Mouse (Mus musculus) stomach, embryonic 14.5 days (tissue): ENCODE data around the gene Gm37240. TPM values are rescaled to one million over a fixed set of nuclear protein-coding genes. Genes with fewer than 3 reads are reported as not detected.

Source experiments
- ATAC-seq: fragments of 200-750 bp; cut with Nextera tagmentation; 2 replicates; pipeline ENCODE4 v1.8.0; 2017; ENCODE audit warnings: low read depth, moderate TSS enrichment; ENCODE audit not compliant: insufficient number of reproducible peaks, insufficient read depth, low FRiP score
- H3K27ac ChIP-seq: fragments of 300-500 bp; sonication (generic); 2 replicates; pipeline ENCODE4 v1.5.1; 2014; ENCODE audit warnings: mild to moderate bottlenecking, low read length, moderate library complexity, mixed read lengths
- H3K27me3 ChIP-seq: fragments of 300-500 bp; sonication (generic); 2 replicates; pipeline ENCODE4 v1.6.1; 2014; ENCODE audit warnings: low read length, control low read depth, mixed read lengths; ENCODE audit not compliant: control insufficient read depth, insufficient read depth
- H3K36me3 ChIP-seq: fragments of 300-500 bp; sonication (generic); 2 replicates; pipeline ENCODE4 v1.6.1; 2014; ENCODE audit warnings: mild to moderate bottlenecking, control low read depth, low read length, moderate library complexity, mixed read lengths; ENCODE audit not compliant: control insufficient read depth, insufficient read depth
- H3K4me1 ChIP-seq: fragments of 300-500 bp; sonication (generic); 2 replicates; pipeline ENCODE4 v1.6.1; 2014; ENCODE audit warnings: low read length, control low read depth, mixed read lengths; ENCODE audit not compliant: control insufficient read depth, insufficient read depth
- H3K4me2 ChIP-seq: fragments of 300-500 bp; sonication (generic); replicated peaks from 2 replicates; pipeline ENCODE4 v1.6.1; 2014; ENCODE audit warnings: low read depth, low read length, control low read depth
- H3K4me3 ChIP-seq: fragments of 300-500 bp; sonication (generic); 2 replicates; pipeline ENCODE4 v1.5.1; 2014; ENCODE audit warnings: low read depth, low read length, control low read depth
- H3K9ac ChIP-seq: fragments of 300-500 bp; sonication (generic); replicated peaks from 2 replicates; pipeline ENCODE4 v1.6.1; 2014; ENCODE audit warnings: low read depth, mild to moderate bottlenecking, control low read depth, low read length, moderate library complexity, mixed read lengths
- H3K9me3 ChIP-seq: fragments of 300-500 bp; sonication (generic); 2 replicates; pipeline ENCODE4 v1.6.1; 2016; ENCODE audit warnings: low read depth, low read length, control low read depth; ENCODE audit not compliant: control insufficient read depth
- WGBS: fragments of 180-500 bp; shearing (Covaris S2); extraction: QIAGEN DNeasy Blood & Tissue Kit; methylation state at CpG from one replicate; pipeline ENCODE4 v1.1.7; 2014; 5-methylcytosine and 5-hydroxymethylcytosine counted together
- polyA plus RNA-seq: library from polyadenylated mRNA; unstranded; fragments of >200 nt; fragmentation: Nextera tagmentation; extraction: Ambion mirVana; gene quantifications from 2 replicates; pipeline ENCODE4 v1.2.1, GENCODE M21; 2014

Gene Gm37240
- polyA plus RNA-seq, 1 experiment from 2014 or later: 9.6 TPM

DNA sequence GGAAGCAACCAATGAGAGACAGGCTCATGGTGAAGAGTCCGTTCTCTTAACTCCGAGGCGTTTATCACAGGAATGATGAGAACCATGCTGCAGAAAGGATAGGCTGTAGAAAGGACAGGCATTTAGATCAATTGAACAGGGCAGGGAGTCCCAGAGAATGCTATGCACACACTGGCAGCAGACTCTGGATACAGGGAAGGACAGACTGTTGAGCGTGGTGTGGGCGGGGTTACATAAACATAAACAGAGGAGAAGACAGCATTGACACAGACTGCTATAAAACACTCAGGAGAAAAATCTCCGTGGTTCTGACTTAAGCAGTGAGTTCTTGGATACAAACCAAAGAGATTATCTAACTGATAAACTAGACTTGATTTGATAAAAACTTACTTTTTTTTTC lies 703.2 kb downstream of the Gm37240 start:
- 19% methylated on average over 6 of the region's 6 CpGs for WGBS
- Histone ChIP-seq H3K4me3 (no peak overlapping the region), H3K4me1 (peaks cover 21% of the 10 kb centered on the region), H3K9me3 (no peaks in the 10 kb centered on the region; the same call in 1 of the 2 replicates), H3K9ac (no peak overlapping the region), H3K27ac (no peak overlapping the region), H3K27me3 (no peaks in the 10 kb centered on the region), H3K4me2 (no peak overlapping the region), H3K36me3 (no peaks in the 10 kb centered on the region)
- ATAC-seq: no peak

- no peak for ATAC-seq
- H3K4me1 ChIP-seq: peaks cover 8% of the 10 kb centered on the region; the same call in 1 of the 2 replicates
- no peak overlapping the region for H3K4me2 ChIP-seq
- no peaks in the 10 kb centered on the region for H3K27me3 ChIP-seq
- H3K4me3 ChIP-seq: no peak overlapping the region
- WGBS: 96% methylated on average over 1 of the region's 1 CpGs
- H3K9me3 ChIP-seq: no peaks in the 10 kb centered on the region; the same call in 1 of the 2 replicates
- no peak overlapping the region for H3K27ac ChIP-seq
- H3K9ac ChIP-seq: no peak overlapping the region
- H3K36me3 ChIP-seq: no peaks in the 10 kb centered on the region
Measured at GRCm38 (mm10) chr3:85176736-85177135, 710.6 kb downstream of the Gm37240 start.

DNA sequence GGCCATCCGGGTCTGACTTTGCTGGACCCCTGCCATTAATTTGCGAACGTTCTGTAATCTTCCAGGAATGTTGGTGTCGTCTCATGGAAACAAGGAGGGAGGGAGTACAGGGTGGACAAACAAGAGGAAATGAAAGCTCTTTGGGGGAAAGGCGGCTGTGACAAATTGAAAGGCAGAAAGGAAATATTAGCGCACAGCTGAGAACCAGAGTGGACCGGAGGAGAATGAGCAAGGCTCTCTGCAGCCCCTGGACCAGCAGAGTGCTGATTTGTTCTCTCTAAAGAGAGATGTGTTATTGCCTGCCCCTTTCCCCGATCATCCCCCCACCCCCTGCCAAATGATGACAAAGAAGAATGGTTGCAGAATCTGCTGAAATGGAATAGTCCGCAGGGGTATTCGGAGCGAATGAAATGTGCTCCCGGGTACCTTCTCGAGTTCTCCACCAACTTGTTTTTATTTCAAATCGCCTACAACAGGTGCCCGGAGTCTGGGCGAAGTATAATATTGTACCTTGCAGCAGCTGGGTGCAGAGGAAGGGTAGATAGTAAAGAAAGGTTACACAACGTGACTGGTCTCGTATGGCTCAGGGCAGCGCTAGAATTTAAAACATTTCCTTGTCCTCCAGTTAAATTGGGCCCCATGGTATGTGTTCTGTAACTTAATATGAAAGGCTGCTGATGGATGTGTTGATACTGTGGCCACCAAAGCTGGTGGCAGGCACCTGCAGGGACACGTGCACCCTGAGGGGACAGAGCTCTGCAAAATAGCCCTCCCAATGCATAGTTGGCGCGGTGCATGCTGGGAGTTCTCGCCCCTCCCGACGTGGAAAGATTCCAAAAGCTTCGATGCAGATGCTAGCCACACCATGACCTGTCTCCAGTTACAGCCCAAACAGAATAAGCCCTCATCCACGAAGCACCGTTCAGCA lies 712.5 kb downstream of the Gm37240 start:
- Histone ChIP-seq H3K36me3 (no peaks in the 10 kb centered on the region), H3K4me3 (no peak overlapping the region), H3K9me3 (no peaks in the 10 kb centered on the region), H3K9ac (no peak overlapping the region), H3K4me2 (0 out of 2 replicates have a peak overlapping the region, but pooled peaks have one; percentile 12), H3K27me3 (no peaks in the 10 kb centered on the region), H3K4me1 (peaks cover 8% of the 10 kb centered on the region; the same call in 1 of the 2 replicates), H3K27ac (no peak overlapping the region)
- 50% methylated on average over 28 of the region's 28 CpGs for WGBS
- no peak for ATAC-seq

- WGBS: 59% methylated on average over 6 of the region's 6 CpGs
- H3K4me3 ChIP-seq: no peak overlapping the region
- H3K27ac ChIP-seq: no peak overlapping the region
- peaks cover 8% of the 10 kb centered on the region; the same call in 1 of the 2 replicates for H3K4me1 ChIP-seq
- ATAC-seq: no peak
- no peaks in the 10 kb centered on the region for H3K27me3 ChIP-seq
- H3K36me3 ChIP-seq: no peaks in the 10 kb centered on the region
- no peaks in the 10 kb centered on the region for H3K9me3 ChIP-seq
- H3K9ac ChIP-seq: no peak overlapping the region
- no peak overlapping the region for H3K4me2 ChIP-seq
Measured at GRCm38 (mm10) chr3:85173441-85174071, 713.8 kb downstream of the Gm37240 start.

GRCm38 (mm10) chr3:85172532-85172931 lies 714.8 kb downstream of the Gm37240 start:
- H3K9me3 ChIP-seq: no peaks in the 10 kb centered on the region
- peaks cover 8% of the 10 kb centered on the region; the same call in 1 of the 2 replicates for H3K4me1 ChIP-seq
- H3K36me3 ChIP-seq: no peaks in the 10 kb centered on the region
- H3K4me2 ChIP-seq: no peak overlapping the region
- H3K27me3 ChIP-seq: no peaks in the 10 kb centered on the region
- H3K4me3 ChIP-seq: no peak overlapping the region
- H3K9ac ChIP-seq: no peak overlapping the region
- ATAC-seq: no peak
- no peak overlapping the region for H3K27ac ChIP-seq
- WGBS: 48% methylated on average over 11 of the region's 11 CpGs

DNA sequence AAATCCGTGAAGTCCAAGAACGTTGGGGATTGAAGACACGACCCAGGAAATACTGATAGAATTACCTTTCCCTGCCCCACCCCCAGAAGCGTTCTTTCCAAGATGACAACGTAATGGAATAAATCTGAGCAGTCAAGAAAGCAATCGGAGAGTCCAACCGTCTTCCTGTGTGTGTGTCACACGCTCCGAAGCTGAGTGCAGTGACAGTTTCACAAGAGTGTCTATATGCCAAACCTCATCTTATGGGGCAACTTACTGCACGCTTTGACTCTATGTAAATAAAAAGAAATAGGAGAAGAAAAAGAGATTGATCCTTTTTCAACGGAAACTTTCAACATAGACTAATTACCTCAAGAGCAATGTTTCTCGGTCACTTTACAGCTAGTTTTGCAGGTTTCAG lies 715.2 kb downstream of the Gm37240 start:
- Histone ChIP-seq H3K4me2 (no peak overlapping the region), H3K36me3 (no peaks in the 10 kb centered on the region), H3K27me3 (no peaks in the 10 kb centered on the region), H3K9ac (no peak overlapping the region), H3K27ac (no peak overlapping the region), H3K9me3 (no peaks in the 10 kb centered on the region), H3K4me1 (peaks cover 8% of the 10 kb centered on the region; the same call in 1 of the 2 replicates), H3K4me3 (no peak overlapping the region)
- ATAC-seq: no peak
- WGBS: 54% methylated on average over 12 of the region's 12 CpGs

GRCm38 (mm10) chr3:85168816-85169215 lies 718.5 kb downstream of the Gm37240 start:
- H3K4me1 ChIP-seq: no peaks in the 10 kb centered on the region
- no peak overlapping the region for H3K9ac ChIP-seq
- no peak overlapping the region for H3K4me2 ChIP-seq
- H3K4me3 ChIP-seq: no peak overlapping the region
- no peak for ATAC-seq
- no peaks in the 10 kb centered on the region for H3K27me3 ChIP-seq
- WGBS: 87% methylated on average over 2 of the region's 2 CpGs
- H3K36me3 ChIP-seq: no peaks in the 10 kb centered on the region
- no peaks in the 10 kb centered on the region for H3K9me3 ChIP-seq
- no peak overlapping the region for H3K27ac ChIP-seq

GRCm38 (mm10) chr3:85164931-85165330 lies 722.4 kb downstream of the Gm37240 start:
- 36% methylated on average over 1 of the region's 1 CpGs for WGBS
- Histone ChIP-seq H3K27me3 (no peaks in the 10 kb centered on the region), H3K36me3 (no peaks in the 10 kb centered on the region), H3K4me3 (no peak overlapping the region), H3K9ac (no peak overlapping the region), H3K4me1 (0 out of 2 replicates have a peak, but pooled peaks cover 2% of the 10 kb centered on the region), H3K27ac (no peak overlapping the region), H3K4me2 (no peak overlapping the region), H3K9me3 (no peaks in the 10 kb centered on the region)
- no peak for ATAC-seq
